Comparison of ENCODE assay signal across 19 mouse cellular contexts in genomic region chr17:30222361-30222760, GRCm38 (mm10).
DNase-seq lines count a peak whose midpoint lies in the region; ATAC-seq and TF ChIP-seq lines count a peak whose summit lies in the region.
"Had no signal": no experiment of that assay in that cellular context is flagged by ENCODE, and none has a peak within 500 bp of the region (broad histone marks: within the 10 kb centered on the region; RNA-seq: fewer than 3 reads in every experiment).

No protein-coding gene starts in this region.

- DNase-seq in hindbrain, embryonic 10.5 days (ENCODE audit: low spot score), result no peak
- no peak for DNase-seq in hindbrain, embryonic 14.5 days (ENCODE audit: low spot score)
- no peak for DNase-seq in limb, embryonic 10.5 days (ENCODE audit: low spot score)
- peak; percentile 40 for DNase-seq in R1 (ENCODE audit: low read depth, low spot score)
- DNase-seq in cerebellum, postnatal 14 days, result no peak
- no peak for DNase-seq in cerebellum, adult 9-11 months
- DNase-seq: adrenal gland, adult 8-10 months; cerebellum, adult 2 months; gastrocnemius, adult 2 months; heart, postnatal 4 days; lung, postnatal 14 days; right cerebral cortex, postnatal 14 days; spleen, adult 18-20 months had no signal

- H3K27ac ChIP-seq in hindbrain, embryonic 10.5 days, result peak overlapping the region; percentile 35; the same call in 1 of the 2 replicates
- H3K27ac ChIP-seq in hindbrain, embryonic 14.5 days, result no peak overlapping the region
- peak overlapping the region; percentile 15; the same call in 1 of the 2 replicates for H3K27ac ChIP-seq in limb, embryonic 13.5 days
- no peak overlapping the region for H3K27ac ChIP-seq in limb, embryonic 10.5 days
- H3K27ac ChIP-seq in intestine, postnatal 0 days (ENCODE audit: low read depth, low read length), result no peak overlapping the region
- H3K27ac ChIP-seq: gastrocnemius, adult 2 months; heart, embryonic 10.5 days had no signal

- no peak overlapping the region for H3K9ac ChIP-seq in hindbrain, embryonic 14.5 days
- H3K9ac ChIP-seq in limb, embryonic 13.5 days, result no peak overlapping the region
- H3K9ac ChIP-seq in intestine, postnatal 0 days (ENCODE audit: low read depth, low read length), result no peak overlapping the region

- 0 out of 2 replicates have a peak, but pooled peaks have one; percentile 8 for TF ChIP-seq CTCF in intestine, postnatal 0 days (IDR thresholded peaks at IDR 0.05; ENCODE audit: low read depth)

- 82% methylated on average over 11 of the region's 11 CpGs for WGBS in hindbrain, embryonic 10.5 days
- WGBS in hindbrain, embryonic 14.5 days, result 75% methylated on average over 11 of the region's 11 CpGs
- WGBS in limb, embryonic 13.5 days, result 64% methylated on average over 11 of the region's 11 CpGs
- WGBS in limb, embryonic 10.5 days, result 70% methylated on average over 11 of the region's 11 CpGs
- 78% methylated on average over 11 of the region's 11 CpGs for WGBS in intestine, postnatal 0 days

- no peak for ATAC-seq in hindbrain, embryonic 14.5 days (ENCODE audit: low FRiP score)
- no peak for ATAC-seq in limb, embryonic 13.5 days (ENCODE audit: low FRiP score, low read depth)
- no peak for ATAC-seq in intestine, postnatal 0 days
- ATAC-seq: activated CD4-positive, CD25-positive, alpha-beta regulatory T cell, adult 4 months; Patski had no signal

- no peak overlapping the region for H3K4me3 ChIP-seq in hindbrain, embryonic 10.5 days
- no peak overlapping the region for H3K4me3 ChIP-seq in hindbrain, embryonic 14.5 days (replicated peaks; ENCODE audit: low read length)
- no peak overlapping the region for H3K4me3 ChIP-seq in limb, embryonic 13.5 days
- H3K4me3 ChIP-seq in limb, embryonic 10.5 days, result no peak overlapping the region
- no peak overlapping the region for H3K4me3 ChIP-seq in intestine, postnatal 0 days (ENCODE audit: low read depth, low read length)
- H3K4me3 ChIP-seq: gastrocnemius, adult 2 months; heart, embryonic 10.5 days had no signal

- H3K4me2 ChIP-seq in hindbrain, embryonic 14.5 days (replicated peaks), result no peak overlapping the region
- H3K4me2 ChIP-seq in limb, embryonic 13.5 days (replicated peaks), result no peak overlapping the region
- H3K4me2 ChIP-seq in intestine, postnatal 0 days (replicated peaks; ENCODE audit: low read depth), result no peak overlapping the region

- H3K9me3 ChIP-seq in hindbrain, embryonic 10.5 days, result no peaks in the 10 kb centered on the region
- H3K9me3 ChIP-seq in hindbrain, embryonic 14.5 days (ENCODE audit: control insufficient read depth, low read length), result no peaks in the 10 kb centered on the region
- no peaks in the 10 kb centered on the region for H3K9me3 ChIP-seq in limb, embryonic 13.5 days
- H3K9me3 ChIP-seq in limb, embryonic 10.5 days (replicated peaks), result no peaks in the 10 kb centered on the region
- H3K9me3 ChIP-seq in intestine, postnatal 0 days (ENCODE audit: control insufficient read depth), result no peaks in the 10 kb centered on the region
- H3K9me3 ChIP-seq: G1E; heart, embryonic 10.5 days had no signal

- H3K4me1 ChIP-seq in hindbrain, embryonic 10.5 days (replicated peaks), result peaks cover 53% of the 10 kb centered on the region
- H3K4me1 ChIP-seq in hindbrain, embryonic 14.5 days (replicated peaks; ENCODE audit: control insufficient read depth, insufficient read depth, low read length), result peaks cover 26% of the 10 kb centered on the region
- H3K4me1 ChIP-seq in limb, embryonic 13.5 days, result peaks cover 50% of the 10 kb centered on the region
- peaks cover 37% of the 10 kb centered on the region for H3K4me1 ChIP-seq in limb, embryonic 10.5 days
- no peaks in the 10 kb centered on the region for H3K4me1 ChIP-seq in intestine, postnatal 0 days (replicated peaks; ENCODE audit: control insufficient read depth, insufficient read depth, low read length)

- H3K36me3 ChIP-seq in hindbrain, embryonic 10.5 days, result peaks cover 18% of the 10 kb centered on the region
- peaks cover 18% of the 10 kb centered on the region for H3K36me3 ChIP-seq in hindbrain, embryonic 14.5 days (replicated peaks; ENCODE audit: control insufficient read depth, insufficient read depth)
- H3K36me3 ChIP-seq in limb, embryonic 13.5 days, result peaks cover 17% of the 10 kb centered on the region
- peaks cover 6% of the 10 kb centered on the region; the same call in 1 of the 2 replicates for H3K36me3 ChIP-seq in limb, embryonic 10.5 days
- peaks cover 24% of the 10 kb centered on the region for H3K36me3 ChIP-seq in intestine, postnatal 0 days (ENCODE audit: control insufficient read depth, insufficient read depth)

- no peaks in the 10 kb centered on the region for H3K27me3 ChIP-seq in hindbrain, embryonic 10.5 days (ENCODE audit: insufficient read depth, poor library complexity, severe bottlenecking)
- H3K27me3 ChIP-seq in hindbrain, embryonic 14.5 days (ENCODE audit: control insufficient read depth, insufficient read depth, low read length), result no peaks in the 10 kb centered on the region
- H3K27me3 ChIP-seq in limb, embryonic 13.5 days, result no peaks in the 10 kb centered on the region
- no peaks in the 10 kb centered on the region for H3K27me3 ChIP-seq in limb, embryonic 10.5 days (ENCODE audit: low read depth, poor library complexity, severe bottlenecking)
- no peaks in the 10 kb centered on the region for H3K27me3 ChIP-seq in intestine, postnatal 0 days (replicated peaks; ENCODE audit: control insufficient read depth, insufficient read depth, low read length)
- H3K27me3 ChIP-seq: Patski had no signal

Comparison
In these comparisons a context has a peak if more than half of its experiments do, and no peak if none do; other contexts are left out.
1. H3K27ac ChIP-seq: peak in hindbrain, embryonic 10.5 days (single experiment) and limb, embryonic 13.5 days (single experiment); none in hindbrain, embryonic 14.5 days (single experiment), limb, embryonic 10.5 days (single experiment) and intestine, postnatal 0 days (single experiment).